Mouse (Mus musculus): ENCODE measurements around the gene Pmvk. TPM values are rescaled to one million over a fixed set of nuclear protein-coding genes. Genes with fewer than 3 reads are reported as not detected.

Gene Pmvk
- total RNA-seq, 2 experiments from 2014 or later: 4.6 to 6.3 TPM

DNA sequence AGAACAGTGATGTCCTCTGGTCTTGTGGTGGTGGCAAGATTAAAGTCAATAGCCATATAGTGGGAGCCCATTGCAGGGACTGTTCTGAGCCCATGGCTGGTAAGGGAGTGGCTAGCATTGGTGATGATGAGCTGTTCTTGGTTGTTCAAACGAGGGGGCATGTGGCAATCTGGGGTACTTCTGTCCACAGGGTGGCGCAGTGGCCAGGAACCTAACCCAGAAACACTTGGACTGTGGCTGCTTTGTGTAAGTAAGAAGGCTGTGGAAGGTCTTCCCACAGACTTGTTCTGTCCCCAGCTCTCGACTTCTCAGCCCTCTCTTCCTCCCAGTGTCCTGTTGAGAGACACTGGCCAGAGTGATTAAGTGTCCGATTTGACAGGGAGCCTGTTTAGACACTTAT, 56.6 kb downstream of the Pmvk start:
- DNase-seq: peak; percentile 43
- intact Hi-C loops (cut with DNase I; ENCODE audit: low total_unique reads): no loop called here

DNA sequence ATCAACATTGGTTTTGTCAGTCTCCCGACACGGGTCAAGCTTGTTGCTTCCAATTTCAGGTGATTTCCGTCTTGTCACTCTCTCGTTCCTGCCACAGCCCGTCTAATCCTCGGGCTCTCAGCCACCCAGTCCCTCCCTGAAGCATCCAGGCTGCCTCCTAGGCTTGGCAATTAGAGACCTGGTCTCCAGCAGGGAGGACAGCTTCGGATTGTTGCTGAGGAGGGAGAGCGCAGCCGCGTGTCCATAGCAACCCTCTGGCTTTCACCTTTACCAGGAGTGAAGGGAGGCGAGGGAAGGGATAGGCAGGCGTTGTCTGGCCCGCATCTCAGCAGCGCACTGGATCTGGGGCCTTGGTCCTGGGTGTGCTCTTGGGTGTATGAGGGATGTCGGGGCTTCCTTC, 57.1 kb downstream of the Pmvk start:
- intact Hi-C loops (cut with DNase I; ENCODE audit: low total_unique reads): no loop called here

DNA sequence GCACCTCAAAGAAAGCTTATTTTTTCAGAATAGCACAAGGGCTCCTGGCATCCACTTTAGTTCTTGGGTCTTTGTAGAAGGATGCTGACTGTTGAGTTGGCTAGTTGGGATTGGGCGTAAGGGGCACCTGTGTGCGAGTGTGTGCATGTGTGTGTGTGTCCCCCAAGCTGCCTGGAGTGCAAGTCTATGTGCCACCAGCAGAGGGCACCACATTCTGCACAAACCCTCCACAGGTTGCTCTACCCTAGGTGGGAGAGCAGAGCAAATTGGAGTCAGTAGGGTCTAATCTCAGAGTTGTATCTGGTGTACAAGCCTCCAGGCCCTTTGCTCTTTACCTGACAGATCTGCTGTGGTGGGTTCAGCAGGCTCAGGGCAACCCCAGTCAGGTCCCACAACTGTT, 57.9 kb downstream of the Pmvk start:
- DNase-seq: no peak
- intact Hi-C loops (cut with DNase I; ENCODE audit: low total_unique reads): loop anchor here (2.0 kb wide), 1 partner anchor 175 kb away; no protein-coding TSS in a partner anchor

More for the DNA sequence above, 57.1 kb downstream of the Pmvk start:
- DNase-seq: no peak

DNA sequence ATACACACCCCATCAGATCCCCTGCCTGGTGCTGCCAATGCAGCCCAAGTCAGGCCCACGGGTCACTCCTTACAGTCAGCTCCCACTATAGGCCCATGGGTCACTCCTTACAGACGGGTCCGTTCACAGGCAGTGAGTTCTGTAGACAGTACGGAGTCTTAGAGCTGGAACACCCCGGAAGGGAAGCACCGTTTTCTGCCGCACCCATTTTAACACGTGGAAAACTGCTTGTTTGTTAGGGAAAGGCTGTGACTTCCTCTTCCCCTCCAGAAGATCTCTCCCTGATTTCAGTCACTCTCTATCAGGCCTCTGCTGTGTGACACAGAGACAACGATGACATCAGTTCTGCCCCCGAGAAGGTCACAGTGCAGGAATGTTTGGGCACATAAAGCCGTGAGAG, 61.1 kb downstream of the Pmvk start:
- no peak for DNase-seq
- intact Hi-C loops (cut with DNase I; ENCODE audit: low total_unique reads): no loop called here

DNA sequence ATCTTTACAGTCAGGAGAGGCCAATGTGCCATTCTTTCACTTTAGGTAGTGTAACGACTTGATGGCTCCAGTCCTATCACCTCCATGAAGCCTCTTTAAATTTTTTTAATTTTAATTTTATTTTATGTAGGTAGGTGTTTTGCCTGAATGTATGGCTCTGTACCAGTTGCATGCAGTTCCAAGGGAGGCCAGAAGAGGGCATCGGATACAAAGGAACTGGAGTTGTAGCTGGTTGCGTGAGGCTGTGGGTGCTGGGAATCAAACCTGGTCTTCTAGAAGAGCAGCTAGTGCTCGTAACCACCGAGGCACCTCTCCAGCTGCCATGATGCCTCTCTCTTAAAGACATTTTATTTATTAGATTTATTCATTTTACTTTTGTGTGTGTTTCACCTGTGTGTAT, 62.0 kb downstream of the Pmvk start:
- intact Hi-C loops (cut with DNase I; ENCODE audit: low total_unique reads): no loop called here
- DNase-seq: no peak

Other genes with a start within 250 kb of the Pmvk start
- gene Thbs3, start 239.4 kb upstream of the Pmvk start, total RNA-seq (2021): 10 to 100 TPM; 27.8 to 37.9 TPM
- 10 to 100 TPM; 42.4 to 52.2 TPM for gene Mtx1, start 227.5 kb upstream of the Pmvk start, total RNA-seq (2021)
- under 1 TPM; 0.21 to 0.22 TPM for gene Muc1, start 225.5 kb upstream of the Pmvk start, total RNA-seq (2021)
- gene Krtcap2, start 208.6 kb upstream of the Pmvk start, total RNA-seq (2021): 10 to 100 TPM; 74.0 to 85.6 TPM
- gene Trim46, start 208.2 kb upstream of the Pmvk start, total RNA-seq (2021): under 1 TPM; 0.16 to 0.39 TPM
- 10 to 100 TPM; 32.5 to 37.3 TPM for gene Dpm3, start 195.2 kb upstream of the Pmvk start, total RNA-seq (2021)
- 10 to 100 TPM; 14.2 to 14.6 TPM for gene Slc50a1, start 184.0 kb upstream of the Pmvk start, total RNA-seq (2021)
- 10 to 100 TPM; 20.7 to 22.1 TPM for gene Efna1, start 173.4 kb upstream of the Pmvk start, total RNA-seq (2021)
- gene Efna3, start 131.6 kb upstream of the Pmvk start, total RNA-seq (2021): not detected
- under 1 TPM; 0.42 to 0.80 TPM for gene Efna4, start 116.5 kb upstream of the Pmvk start, total RNA-seq (2021)
- 10 to 100 TPM; 35.0 to 40.1 TPM for gene Adam15, start 104.5 kb upstream of the Pmvk start, total RNA-seq (2021)
- gene Dcst2, start 92.6 kb upstream of the Pmvk start, total RNA-seq (2021): not detected
- not detected for gene Dcst1, start 89.3 kb upstream of the Pmvk start, total RNA-seq (2021)
- gene Zbtb7b, start 59.8 kb upstream of the Pmvk start, total RNA-seq (2021): 10 to 100 TPM; 18.4 to 24.0 TPM
- not detected for gene Lenep, start 51.7 kb upstream of the Pmvk start, total RNA-seq (2021)
- gene Flad1, start 42.7 kb upstream of the Pmvk start, total RNA-seq (2021): 10 to 100 TPM; 30.9 to 33.4 TPM
- 10 to 100 TPM in 1 of 2 experiments, 1 to 10 TPM in 1; 9.6 to 14.4 TPM for gene Cks1b, start 36.2 kb upstream of the Pmvk start, total RNA-seq (2021)
- 10 to 100 TPM; 35.9 to 38.8 TPM for gene Shc1, start 36.1 kb upstream of the Pmvk start, total RNA-seq (2021)
- gene Pygo2, start 24.3 kb upstream of the Pmvk start, total RNA-seq (2021): 10 to 100 TPM; 10.8 to 13.6 TPM
- gene Pbxip1, start 17.8 kb upstream of the Pmvk start, total RNA-seq (2021): 100 to 1,000 TPM; 163 to 164 TPM
- gene Kcnn3, start 65.6 kb downstream of the Pmvk start, total RNA-seq (2021): 1 to 10 TPM; 3.3 to 6.0 TPM